Mouse (Mus musculus) c-Kit-positive CD71-positive TER-119-positive erythroid progenitor cells, embryonic 14.5 days (primary cell): Measurements from ENCODE around the gene Olfr304.
"Not testable (repeated sequence)": the region's sequence is repeated elsewhere in the genome, so short reads cannot be mapped to it uniquely, and the experiment has no call there.

Experiments
- DNase-seq: peaks from one replicate; pipeline ENCODE4 v3.0.0-alpha.2; 2013; ENCODE audit warnings: low spot score

The Olfr304 gene

DNA sequence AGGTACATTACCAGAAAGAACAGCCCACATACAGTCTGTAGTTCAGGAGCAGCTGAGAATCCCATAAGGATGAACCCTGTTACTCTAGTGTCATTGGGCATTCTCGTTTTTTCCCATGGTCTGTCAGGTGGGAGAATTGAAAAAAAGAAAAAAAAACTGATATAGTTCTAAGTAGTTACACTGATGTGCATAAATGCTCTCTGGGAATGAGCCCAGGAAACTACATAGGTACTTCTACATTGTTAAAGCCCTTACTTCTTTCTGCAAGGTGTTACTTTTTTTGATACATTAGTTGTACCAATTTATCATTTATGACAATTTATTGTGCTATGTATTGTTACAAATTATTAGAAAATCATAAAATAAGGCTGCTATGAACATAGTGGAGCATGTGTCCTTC lies at the start of gene Olfr304:
Olfr304 (minus strand) TSS at position 101 of the 400 bp plus-strand sequence.
- no peak for DNase-seq

DNA sequence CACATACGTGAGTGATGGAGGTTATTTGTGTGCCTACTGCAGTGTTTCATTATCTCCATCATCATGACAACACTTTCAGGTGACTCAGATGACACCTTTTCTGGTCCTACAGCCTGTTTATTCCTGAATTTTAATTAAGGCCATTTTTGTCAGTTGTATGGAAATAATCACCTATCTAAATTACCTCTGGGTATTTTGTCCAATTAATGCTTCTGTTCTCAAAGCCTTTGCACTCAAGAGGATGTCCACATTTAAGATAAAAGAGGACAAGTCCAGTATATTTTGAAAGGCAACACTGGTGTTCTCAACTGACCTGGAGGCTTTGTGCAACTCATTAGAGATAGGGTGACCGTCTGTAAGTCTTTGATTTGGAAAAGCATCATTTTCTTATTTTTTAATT lies 17.1 kb upstream of the Olfr304 start, which contains the start of gene Olfr301:
Olfr301 (plus strand) TSS at position 301 of the 400 bp plus-strand sequence.
- DNase-seq: no peak

DNA sequence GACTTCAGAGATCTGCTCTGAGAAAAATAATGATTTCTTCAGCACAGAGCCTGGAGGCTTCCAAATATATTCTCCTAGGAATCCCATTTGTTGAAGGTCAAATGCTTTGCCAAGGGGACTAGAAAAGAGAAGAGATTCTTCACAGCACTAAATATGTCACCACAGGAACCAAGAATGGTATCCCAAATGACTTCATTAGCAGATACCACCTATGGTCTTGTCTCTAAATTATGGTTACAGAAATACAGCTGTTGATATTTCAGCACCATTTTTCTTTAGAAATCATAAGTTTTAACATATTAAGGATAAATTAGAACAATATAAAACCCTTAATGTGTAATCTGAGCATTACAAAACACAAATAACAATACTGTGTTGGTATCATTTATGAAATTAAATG lies 11.2 kb upstream of the Olfr304 start, which contains the start of gene Olfr303:
Olfr303 (minus strand) TSS at position 101 of the 400 bp plus-strand sequence.
- no peak for DNase-seq

DNA sequence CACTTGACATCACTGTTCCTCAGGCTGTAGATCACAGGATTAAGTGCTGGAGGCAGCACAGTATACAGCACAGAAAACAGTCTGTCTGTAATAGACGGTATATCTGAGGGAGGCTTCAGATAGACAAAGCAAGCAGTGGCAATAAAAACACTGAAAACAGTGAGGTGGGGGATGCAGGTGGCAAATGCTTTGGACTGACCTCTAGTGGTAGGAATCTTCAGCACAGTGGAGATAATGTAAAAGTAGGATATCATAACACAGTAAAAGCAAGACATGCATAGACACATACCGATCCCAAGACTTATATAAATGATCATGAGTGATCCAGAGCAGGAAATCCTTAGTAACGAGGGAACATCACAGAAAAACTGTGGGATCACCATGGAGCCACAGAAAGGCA lies 689 bp downstream of the Olfr304 start:
- DNase-seq: no peak

DNA sequence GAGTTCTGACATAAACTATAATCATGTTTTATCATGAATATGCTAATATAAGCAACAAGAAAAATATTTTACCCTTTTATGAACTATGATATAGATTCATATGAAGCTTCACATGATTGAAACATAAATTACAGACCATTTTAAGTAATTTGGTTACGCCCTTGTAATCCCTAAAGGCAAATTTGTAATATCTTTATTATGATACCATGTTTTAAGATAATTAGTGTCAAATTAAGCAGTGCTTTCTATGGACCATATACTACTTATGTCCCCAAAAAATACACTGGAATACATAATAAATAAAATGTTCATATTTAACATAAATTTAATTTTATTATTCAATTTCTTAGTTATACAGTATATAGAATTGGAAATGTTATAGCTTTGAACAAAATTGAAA lies 19.6 kb downstream of the Olfr304 start, which contains the start of gene Olfr305:
Olfr305 (minus strand) TSS at position 101 of the 400 bp plus-strand sequence.
- no peak for DNase-seq

DNA sequence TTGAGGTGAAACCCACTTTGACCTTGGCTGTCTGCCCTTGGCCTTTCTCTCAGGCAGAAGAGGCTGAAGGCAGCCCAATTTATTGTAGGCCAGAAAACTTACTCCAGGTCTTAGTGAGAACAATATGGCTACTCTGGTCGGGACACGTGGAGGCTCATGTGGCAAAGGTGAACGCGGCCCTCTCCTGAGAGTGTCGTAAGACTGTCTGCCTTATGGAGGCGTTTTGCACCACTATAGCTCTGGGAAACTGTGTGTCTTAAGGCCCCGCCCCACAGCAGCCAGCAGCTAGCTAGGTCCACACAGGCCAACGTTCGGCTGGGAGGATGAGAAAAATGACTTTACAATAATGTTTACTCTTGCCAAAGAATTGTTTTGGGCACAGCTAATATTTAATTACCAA lies 40.2 kb downstream of the Olfr304 start:
- not testable (repeated sequence) for DNase-seq

DNA sequence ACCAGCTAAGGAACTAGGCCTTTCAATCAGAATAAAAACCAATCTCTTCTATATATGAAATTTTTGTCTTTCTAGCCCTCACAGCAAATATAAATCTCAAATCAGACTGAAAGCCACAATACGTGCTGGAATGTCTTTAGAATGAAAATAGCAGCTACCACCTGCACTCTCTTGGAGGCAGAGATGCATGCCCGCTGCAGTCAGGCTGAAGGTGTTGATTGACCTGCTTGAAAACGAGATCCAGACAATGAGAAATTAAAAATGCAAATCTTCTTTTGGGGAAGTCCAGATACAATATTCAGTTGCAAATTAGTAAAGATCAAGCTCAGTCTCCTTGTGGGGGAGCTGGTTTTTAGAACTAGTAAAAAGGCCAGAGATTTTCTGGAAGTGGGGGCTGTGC lies 42.2 kb downstream of the Olfr304 start:
- no peak for DNase-seq

DNA sequence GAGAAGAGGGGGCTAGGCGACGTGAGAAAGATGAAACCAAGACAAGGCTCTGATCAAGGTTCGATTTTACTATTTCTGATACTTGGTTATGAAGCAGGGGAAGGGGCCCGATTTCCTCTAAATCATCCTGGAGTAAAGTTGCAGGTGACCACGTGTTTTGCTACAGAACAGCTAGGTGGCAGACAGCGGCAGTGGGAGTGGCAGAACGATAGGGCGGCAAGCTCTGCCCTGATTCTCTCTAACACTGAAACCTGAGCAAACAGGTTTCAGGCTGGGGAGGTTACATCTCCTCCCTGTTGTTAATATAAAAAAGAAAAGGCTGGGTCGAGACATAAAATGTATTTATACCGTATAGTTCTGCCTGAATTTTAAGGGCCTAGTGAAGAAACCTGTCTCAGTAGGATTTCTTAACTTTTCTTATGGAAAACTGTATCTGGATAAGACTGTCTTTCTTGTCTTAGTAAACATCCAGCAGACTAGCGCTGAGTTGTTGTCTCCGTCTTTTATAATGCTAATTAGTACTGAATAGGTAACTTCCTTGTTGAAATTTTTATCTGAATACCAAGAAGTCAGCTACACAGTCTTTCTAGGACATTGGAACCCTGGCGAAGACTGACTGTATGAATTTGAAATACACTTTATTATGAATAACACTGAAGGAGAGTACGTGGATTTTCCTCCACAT lies 43.4 kb downstream of the Olfr304 start:
- DNase-seq: no peak

DNA sequence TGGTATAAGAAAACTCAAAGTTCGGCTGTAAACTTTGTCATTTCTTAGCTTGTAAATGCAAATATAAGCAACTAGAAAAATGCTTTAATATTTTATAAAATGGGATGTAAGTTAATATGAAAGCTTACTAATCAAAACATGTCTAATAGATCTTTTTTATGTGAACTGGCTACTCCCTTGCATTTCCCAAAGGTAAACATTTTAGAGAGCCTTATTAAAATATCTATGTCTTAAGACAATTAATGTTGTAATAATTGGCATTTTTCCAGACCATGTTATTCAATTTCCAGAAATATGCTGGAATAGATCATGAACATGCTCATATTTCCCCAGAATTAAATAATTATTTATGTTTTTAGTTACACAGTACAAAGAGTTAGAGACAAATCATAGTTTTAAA lies 49.0 kb downstream of the Olfr304 start, which contains the start of gene Olfr307:
Olfr307 (minus strand) TSS at position 101 of the 400 bp plus-strand sequence.
- DNase-seq: no peak
